Mouse (Mus musculus) embryonic fibroblast, embryonic 13.5 days (primary cell): ENCODE data around the gene B4galnt4. TPM values are rescaled to one million over a fixed set of nuclear protein-coding genes. Genes with fewer than 3 reads are reported as not detected.

Experiments used
- H3K27ac ChIP-seq: 2 replicates; pipeline ENCODE4 v1.5.1; 2012; ENCODE audit warnings: low read length, control low read depth, inconsistent platforms; ENCODE audit not compliant: insufficient read depth
- H3K4me1 ChIP-seq: 2 replicates; pipeline ENCODE4 v1.6.1; 2011; ENCODE audit warnings: low read length; ENCODE audit not compliant: control insufficient read depth, insufficient read depth
- H3K4me3 ChIP-seq: 2 replicates; pipeline ENCODE4 v1.5.1; 2011; ENCODE audit warnings: mild to moderate bottlenecking, control low read depth, low read length; ENCODE audit not compliant: insufficient read depth
- CTCF ChIP-seq: IDR thresholded peaks from 2 replicates; pipeline ENCODE4 v1.5.1; 2011; ENCODE audit warnings: mild to moderate bottlenecking, control low read depth, low read length, moderate library complexity, borderline replicate concordance; ENCODE audit not compliant: insufficient read depth
- POLR2A ChIP-seq: IDR thresholded peaks from 2 replicates; pipeline ENCODE4 v1.6.1; 2011; ENCODE audit warnings: low read depth, mild to moderate bottlenecking, control low read depth, low read length, moderate library complexity
- polyA plus RNA-seq: library from polyadenylated mRNA; stranded (reverse); fragments of >200 nt; gene quantifications from 2 replicates; pipeline ENCODE4 v1.2.4, GENCODE M21; 2011; ENCODE audit warnings: low read depth; ENCODE audit not compliant: missing spikeins, insufficient read length

B4galnt4 gene
- polyA plus RNA-seq, 1 experiment, result 1.6 TPM

- H3K4me3 ChIP-seq, result no peak overlapping the region
Measured at GRCm38 (mm10) chr7:141088473-141088872, 27.6 kb downstream of the B4galnt4 start.

GRCm38 (mm10) chr7:141090228-141090627 is 29.3 kb downstream of the B4galnt4 start:
- TF ChIP-seq POLR2A, result no peak
- TF ChIP-seq CTCF, result no peak
- no peak overlapping the region for H3K27ac ChIP-seq
- no peaks in the 10 kb centered on the region for H3K4me1 ChIP-seq
- no peak overlapping the region for H3K4me3 ChIP-seq

More at GRCm38 (mm10) chr7:141088473-141088872, 27.6 kb downstream of the B4galnt4 start:
- Histone ChIP-seq H3K4me1 (no peaks in the 10 kb centered on the region), H3K27ac (no peak overlapping the region)
- TF ChIP-seq CTCF, result no peak
- TF ChIP-seq POLR2A, result no peak

GRCm38 (mm10) chr7:141092051-141092735 is 31.3 kb downstream of the B4galnt4 start:
- TF ChIP-seq CTCF (peak; percentile 35; the same call in 1 of the 2 replicates), POLR2A (no peak)
- H3K27ac ChIP-seq, result no peak overlapping the region
- no peaks in the 10 kb centered on the region for H3K4me1 ChIP-seq
- H3K4me3 ChIP-seq, result no peak overlapping the region

- no peaks in the 10 kb centered on the region for H3K4me1 ChIP-seq
- H3K4me3 ChIP-seq, result no peak overlapping the region
- TF ChIP-seq CTCF (no peak), POLR2A (no peak)
- H3K27ac ChIP-seq, result no peak overlapping the region
Measured at GRCm38 (mm10) chr7:141093950-141094349, 33.0 kb downstream of the B4galnt4 start.

- Histone ChIP-seq H3K4me3 (no peak overlapping the region), H3K27ac (no peak overlapping the region), H3K4me1 (no peaks in the 10 kb centered on the region)
- TF ChIP-seq POLR2A, result no peak
Measured at GRCm38 (mm10) chr7:141094487-141095205, 33.7 kb downstream of the B4galnt4 start.

- Histone ChIP-seq H3K27ac (no peak overlapping the region), H3K4me3 (no peak overlapping the region), H3K4me1 (no peaks in the 10 kb centered on the region)
- TF ChIP-seq POLR2A (no peak), CTCF (no peak)
Measured at GRCm38 (mm10) chr7:141096021-141096420, 35.1 kb downstream of the B4galnt4 start.

GRCm38 (mm10) chr7:141096649-141097056 is 35.7 kb downstream of the B4galnt4 start:
- TF ChIP-seq POLR2A, result no peak
- TF ChIP-seq CTCF, result no peak

GRCm38 (mm10) chr7:141097177-141097576 is 36.3 kb downstream of the B4galnt4 start:
- Histone ChIP-seq H3K4me3 (no peak overlapping the region), H3K27ac (no peak overlapping the region), H3K4me1 (no peaks in the 10 kb centered on the region)
- TF ChIP-seq POLR2A (no peak), CTCF (no peak)

More at GRCm38 (mm10) chr7:141096649-141097056, 35.7 kb downstream of the B4galnt4 start:
- Histone ChIP-seq H3K27ac (no peak overlapping the region), H3K4me3 (no peak overlapping the region), H3K4me1 (no peaks in the 10 kb centered on the region)

- TF ChIP-seq POLR2A (no peak), CTCF (no peak)
- peak within 1 kb of the TSS; percentile 9; the same call in 1 of the 2 replicates for H3K4me3 ChIP-seq
- H3K27ac ChIP-seq, result no peak within 1 kb of the TSS
- no peaks in the 10 kb centered on the region for H3K4me1 ChIP-seq
Measured at GRCm38 (mm10) chr7:141099911-141100691, 39.2 kb downstream of the B4galnt4 start, which contains the start of gene Sigirr. Gene Sigirr, minus strand, starts transcription at chr7:141100572.
